Mouse (Mus musculus) neural tube, embryonic 14.5 days (tissue): ENCODE measurements at regions not wholly inside any gene's neighbourhood (a gene's known extent, or its start where the extent isn't known, plus 50 kb on each side); places are given as distances from the start of the nearest gene placed in this dataset.

ENCODE experiments used
- ATAC-seq: fragments of 200-750 bp; cut with Nextera tagmentation; 2 replicates; pipeline ENCODE4 v1.8.0; 2017; ENCODE audit warnings: low read depth, mild to moderate bottlenecking, moderate TSS enrichment, moderate library complexity
- H3K27ac ChIP-seq: fragments of 300-500 bp; sonication (generic); 2 replicates; pipeline ENCODE4 v1.5.1; 2014; ENCODE audit warnings: low read depth, mild to moderate bottlenecking, control low read depth, low read length, moderate library complexity, mixed read lengths
- H3K27me3 ChIP-seq: fragments of 300-500 bp; sonication (generic); 2 replicates; pipeline ENCODE4 v1.6.1; 2014; ENCODE audit warnings: low read length; ENCODE audit not compliant: control insufficient read depth, insufficient read depth
- H3K36me3 ChIP-seq: fragments of 300-500 bp; sonication (generic); 2 replicates; pipeline ENCODE4 v1.6.1; 2014; ENCODE audit warnings: low read length, mixed read lengths; ENCODE audit not compliant: control insufficient read depth, insufficient read depth
- H3K4me1 ChIP-seq: fragments of 300-500 bp; sonication (generic); 2 replicates; pipeline ENCODE4 v1.6.1; 2014; ENCODE audit warnings: low read length; ENCODE audit not compliant: control insufficient read depth, insufficient read depth
- H3K4me2 ChIP-seq: fragments of 300-500 bp; sonication (generic); 2 replicates; pipeline ENCODE4 v1.6.1; 2014; ENCODE audit warnings: mild to moderate bottlenecking, low read depth, low read length, control low read depth
- H3K4me3 ChIP-seq: fragments of 300-500 bp; sonication (generic); 2 replicates; pipeline ENCODE4 v1.5.1; 2014; ENCODE audit warnings: low read depth, low read length, control low read depth, mixed read lengths
- H3K9ac ChIP-seq: fragments of 300-500 bp; sonication (generic); replicated peaks from 2 replicates; pipeline ENCODE4 v1.6.1; 2014; ENCODE audit warnings: low read depth, mild to moderate bottlenecking, control low read depth, low read length, mixed read lengths
- H3K9me3 ChIP-seq: fragments of 300-500 bp; sonication (generic); 2 replicates; pipeline ENCODE4 v1.6.1; 2016; ENCODE audit warnings: low read length; ENCODE audit not compliant: control insufficient read depth
- WGBS: fragments of 180-500 bp; shearing (Covaris S2); extraction: QIAGEN DNeasy Blood & Tissue Kit; methylation state at CpG from one replicate; pipeline ENCODE4 v1.1.7; 2014; 5-methylcytosine and 5-hydroxymethylcytosine counted together

DNA sequence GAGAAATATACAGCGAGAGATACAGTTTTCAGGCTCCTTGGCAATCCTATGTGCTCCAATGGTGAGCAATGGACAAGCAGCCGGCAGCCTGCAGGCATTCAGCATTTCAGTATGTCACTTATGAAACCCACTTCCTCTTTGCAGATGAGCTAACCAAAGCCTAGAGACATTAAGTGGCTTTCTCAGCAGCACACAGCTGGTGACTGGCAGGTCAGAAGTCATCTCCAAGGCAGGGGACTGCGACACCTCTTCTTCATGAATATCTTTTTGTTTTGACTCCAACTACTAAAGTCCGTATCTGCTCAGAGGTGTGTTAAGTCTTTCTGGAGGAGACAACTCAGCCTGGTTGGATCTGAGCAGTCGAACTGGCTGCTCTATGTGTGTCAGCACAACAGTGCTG is 528.8 kb upstream of the Kdm8 start:
- H3K27ac ChIP-seq: no peak overlapping the region
- no peaks in the 10 kb centered on the region for H3K9me3 ChIP-seq
- H3K4me2 ChIP-seq: no peak overlapping the region
- no peaks in the 10 kb centered on the region for H3K27me3 ChIP-seq
- no peak overlapping the region for H3K4me3 ChIP-seq
- no peaks in the 10 kb centered on the region for H3K36me3 ChIP-seq
- ATAC-seq: no peak
- H3K4me1 ChIP-seq: 0 out of 2 replicates have a peak, but pooled peaks cover 3% of the 10 kb centered on the region
- WGBS: 77% methylated on average over 5 of the region's 5 CpGs
- H3K9ac ChIP-seq: no peak overlapping the region

DNA sequence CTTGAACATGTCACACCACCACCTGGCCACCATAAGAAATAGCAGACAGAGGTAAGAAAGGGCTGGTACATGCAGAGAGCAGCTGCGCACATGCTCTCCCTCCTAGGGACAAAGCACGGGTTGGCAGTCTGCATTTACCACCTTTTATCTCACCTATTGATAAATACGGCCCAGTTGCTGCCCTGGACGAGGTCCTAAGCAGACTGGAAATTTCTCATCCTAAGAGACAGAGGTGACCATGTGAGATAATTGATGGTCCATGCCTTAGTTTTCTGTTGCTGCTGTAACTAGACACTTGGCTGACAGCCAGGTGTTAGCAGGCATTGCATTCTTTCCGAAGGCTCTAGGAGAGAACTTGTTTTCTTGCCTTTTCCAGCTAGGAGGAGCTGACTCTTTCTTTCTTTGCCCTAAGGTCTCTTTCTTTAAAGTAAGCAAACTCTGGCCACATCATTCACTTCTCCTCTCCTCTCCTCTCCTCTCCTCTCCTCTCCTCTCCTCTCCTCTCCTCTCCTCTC is 526.8 kb upstream of the Kdm8 start:
- H3K27me3 ChIP-seq: no peaks in the 10 kb centered on the region
- no peak overlapping the region for H3K9ac ChIP-seq
- H3K27ac ChIP-seq: no peak overlapping the region
- no peak overlapping the region for H3K4me2 ChIP-seq
- WGBS: 44% methylated on average over 5 of the region's 5 CpGs
- 0 out of 2 replicates have a peak, but pooled peaks cover 3% of the 10 kb centered on the region for H3K4me1 ChIP-seq
- H3K9me3 ChIP-seq: no peaks in the 10 kb centered on the region
- ATAC-seq: no peak
- H3K4me3 ChIP-seq: no peak overlapping the region
- H3K36me3 ChIP-seq: no peaks in the 10 kb centered on the region

DNA sequence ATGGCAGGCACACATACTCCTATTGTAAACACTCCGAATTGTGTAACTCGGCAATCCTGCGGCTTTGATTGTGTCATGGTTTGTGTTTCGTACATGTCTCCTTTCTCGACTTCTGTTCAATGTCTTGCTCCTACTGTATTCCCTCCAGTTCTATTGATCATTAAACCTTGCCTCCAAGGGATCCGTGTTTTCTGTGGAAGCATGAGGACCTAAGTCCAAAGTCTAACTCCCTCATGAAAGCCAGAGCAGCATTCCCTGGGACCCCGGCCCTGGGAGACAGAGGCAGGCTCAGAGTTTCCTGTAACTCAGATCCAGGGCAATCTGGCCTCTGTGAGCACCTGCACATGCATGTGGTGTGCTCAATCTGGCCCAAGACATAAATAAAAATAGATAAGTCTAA is 521.7 kb upstream of the Kdm8 start:
- Histone ChIP-seq H3K36me3 (no peaks in the 10 kb centered on the region), H3K4me1 (no peaks in the 10 kb centered on the region), H3K4me2 (no peak overlapping the region), H3K27me3 (no peaks in the 10 kb centered on the region), H3K9me3 (no peaks in the 10 kb centered on the region), H3K4me3 (no peak overlapping the region), H3K9ac (no peak overlapping the region), H3K27ac (no peak overlapping the region)
- 86% methylated on average over 7 of the region's 7 CpGs for WGBS
- ATAC-seq: no peak

DNA sequence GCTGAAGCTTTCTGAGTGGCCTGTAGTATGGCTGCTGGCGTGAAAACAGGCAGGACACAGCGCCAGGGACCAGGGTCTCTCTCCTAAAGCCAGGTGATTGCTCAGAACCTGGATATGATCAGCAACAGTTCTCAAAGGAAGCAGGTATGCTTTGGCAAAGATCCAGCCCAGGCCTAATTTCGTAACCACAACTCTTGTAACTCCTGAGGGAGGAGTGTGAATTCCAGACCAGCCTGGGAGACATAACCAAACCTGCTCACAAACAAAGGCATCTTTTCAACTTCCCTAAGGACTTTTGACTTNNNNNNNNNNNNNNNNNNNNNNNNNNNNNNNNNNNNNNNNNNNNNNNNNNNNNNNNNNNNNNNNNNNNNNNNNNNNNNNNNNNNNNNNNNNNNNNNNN is 510.9 kb upstream of the Kdm8 start:
- no peak for ATAC-seq
- no peak overlapping the region for H3K4me3 ChIP-seq
- no peaks in the 10 kb centered on the region; the same call in 1 of the 2 replicates for H3K27me3 ChIP-seq
- H3K27ac ChIP-seq: no peak overlapping the region
- H3K9me3 ChIP-seq: no peaks in the 10 kb centered on the region
- WGBS: 87% methylated on average over 3 of the region's 3 CpGs
- no peaks in the 10 kb centered on the region for H3K36me3 ChIP-seq
- H3K4me1 ChIP-seq: no peaks in the 10 kb centered on the region
- H3K4me2 ChIP-seq: no peak overlapping the region
- no peak overlapping the region for H3K9ac ChIP-seq

DNA sequence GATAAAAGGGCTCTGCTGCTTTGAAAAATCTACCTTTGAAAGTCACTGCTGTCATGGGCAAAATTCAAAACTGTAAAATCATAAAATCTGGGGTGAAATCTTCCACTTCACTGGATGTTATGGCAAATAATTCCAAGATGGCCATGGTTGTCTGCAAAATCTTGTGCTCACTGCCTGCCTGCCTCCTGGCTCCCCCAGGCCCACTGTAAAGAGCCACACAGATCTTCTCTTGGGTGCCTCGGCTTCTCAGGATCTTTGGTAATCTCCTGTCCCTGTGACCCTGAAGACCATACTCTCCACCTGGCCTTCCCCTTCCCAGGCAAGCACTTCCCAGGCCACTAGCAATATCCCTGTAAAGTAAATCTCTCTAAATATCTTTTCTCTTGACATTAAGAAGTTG is 505.1 kb upstream of the Kdm8 start:
- Histone ChIP-seq H3K9me3 (no peaks in the 10 kb centered on the region), H3K4me3 (no peak overlapping the region), H3K4me2 (no peak overlapping the region), H3K4me1 (no peaks in the 10 kb centered on the region), H3K36me3 (no peaks in the 10 kb centered on the region), H3K9ac (no peak overlapping the region), H3K27me3 (no peaks in the 10 kb centered on the region; the same call in 1 of the 2 replicates), H3K27ac (no peak overlapping the region)
- no peak for ATAC-seq
- WGBS: 90% methylated on average over 1 of the region's 1 CpGs

DNA sequence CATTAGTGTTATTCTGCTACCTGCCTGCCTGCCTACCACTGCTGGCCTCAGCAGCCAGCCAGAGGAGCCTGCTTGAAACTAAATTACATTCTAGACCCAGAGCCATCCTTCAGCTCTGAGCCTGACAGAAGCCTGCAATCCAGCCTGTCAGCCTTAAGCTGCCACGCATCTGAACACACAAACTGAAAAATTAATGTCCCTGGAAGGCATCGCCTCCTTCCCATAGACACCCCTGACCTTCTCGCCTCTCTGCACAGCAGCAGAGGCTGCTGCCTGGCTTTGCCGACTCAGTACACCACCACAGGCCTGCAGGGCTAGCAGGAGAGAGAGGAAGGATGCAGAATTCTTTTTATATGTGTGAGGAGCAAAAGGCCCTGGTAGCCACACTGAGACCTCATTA is 502.9 kb upstream of the Kdm8 start:
- H3K4me3 ChIP-seq: no peak overlapping the region
- no peaks in the 10 kb centered on the region for H3K27me3 ChIP-seq
- no peaks in the 10 kb centered on the region for H3K36me3 ChIP-seq
- no peaks in the 10 kb centered on the region for H3K9me3 ChIP-seq
- no peaks in the 10 kb centered on the region for H3K4me1 ChIP-seq
- no peak overlapping the region for H3K9ac ChIP-seq
- WGBS: 68% methylated on average over 4 of the region's 4 CpGs
- ATAC-seq: no peak
- no peak overlapping the region; the same call in 1 of the 2 replicates for H3K27ac ChIP-seq
- H3K4me2 ChIP-seq: no peak overlapping the region

DNA sequence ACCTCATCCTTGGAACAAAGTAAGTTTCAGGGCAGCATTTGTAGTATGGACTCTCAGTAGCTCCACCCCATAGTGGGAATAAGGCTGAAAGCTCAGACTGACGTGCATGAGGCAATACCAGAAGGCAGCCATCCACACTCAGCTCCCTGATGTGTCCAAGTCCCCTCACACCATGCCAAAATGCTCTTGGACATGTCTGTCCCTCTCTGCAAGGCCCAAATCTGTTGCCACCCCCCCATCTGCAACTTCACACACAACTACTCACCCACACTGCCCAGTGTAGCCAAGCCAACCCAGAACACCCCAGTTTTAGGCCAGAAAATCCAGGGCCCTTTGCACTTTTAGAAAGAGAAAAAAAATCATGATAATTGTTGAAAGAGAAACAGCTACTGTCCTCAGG is 498.1 kb upstream of the Kdm8 start:
- no peaks in the 10 kb centered on the region for H3K4me1 ChIP-seq
- H3K9ac ChIP-seq: no peak overlapping the region
- no peaks in the 10 kb centered on the region for H3K36me3 ChIP-seq
- no peak overlapping the region for H3K27ac ChIP-seq
- H3K9me3 ChIP-seq: no peaks in the 10 kb centered on the region
- no peaks in the 10 kb centered on the region for H3K27me3 ChIP-seq
- no peak for ATAC-seq
- no peak overlapping the region for H3K4me3 ChIP-seq
- 65% methylated on average over 1 of the region's 1 CpGs for WGBS
- H3K4me2 ChIP-seq: no peak overlapping the region

DNA sequence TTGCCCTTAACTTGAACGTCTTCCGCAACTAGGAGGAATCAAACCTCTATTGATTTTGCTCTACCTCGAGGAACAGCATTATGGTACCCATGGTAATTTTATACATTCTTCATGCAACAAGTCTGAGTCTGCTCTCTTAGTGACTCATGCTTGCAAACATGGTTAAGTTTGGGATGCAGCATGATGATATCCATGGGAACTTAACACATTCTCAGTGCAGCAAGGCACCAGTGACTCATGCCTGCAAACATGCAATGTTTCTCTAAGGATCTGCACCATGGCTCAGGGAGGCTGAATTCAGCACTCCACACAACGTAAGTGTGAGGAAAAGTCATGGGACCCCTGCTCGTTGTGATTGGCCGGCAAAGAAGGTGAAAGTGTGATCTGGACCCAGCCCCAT is 487.1 kb upstream of the Kdm8 start:
- 91% methylated on average over 6 of the region's 6 CpGs for WGBS
- no peak for ATAC-seq
- Histone ChIP-seq H3K27ac (no peak overlapping the region), H3K36me3 (no peaks in the 10 kb centered on the region), H3K9ac (no peak overlapping the region), H3K4me1 (no peaks in the 10 kb centered on the region), H3K9me3 (no peaks in the 10 kb centered on the region), H3K4me3 (no peak overlapping the region), H3K27me3 (no peaks in the 10 kb centered on the region), H3K4me2 (no peak overlapping the region)

DNA sequence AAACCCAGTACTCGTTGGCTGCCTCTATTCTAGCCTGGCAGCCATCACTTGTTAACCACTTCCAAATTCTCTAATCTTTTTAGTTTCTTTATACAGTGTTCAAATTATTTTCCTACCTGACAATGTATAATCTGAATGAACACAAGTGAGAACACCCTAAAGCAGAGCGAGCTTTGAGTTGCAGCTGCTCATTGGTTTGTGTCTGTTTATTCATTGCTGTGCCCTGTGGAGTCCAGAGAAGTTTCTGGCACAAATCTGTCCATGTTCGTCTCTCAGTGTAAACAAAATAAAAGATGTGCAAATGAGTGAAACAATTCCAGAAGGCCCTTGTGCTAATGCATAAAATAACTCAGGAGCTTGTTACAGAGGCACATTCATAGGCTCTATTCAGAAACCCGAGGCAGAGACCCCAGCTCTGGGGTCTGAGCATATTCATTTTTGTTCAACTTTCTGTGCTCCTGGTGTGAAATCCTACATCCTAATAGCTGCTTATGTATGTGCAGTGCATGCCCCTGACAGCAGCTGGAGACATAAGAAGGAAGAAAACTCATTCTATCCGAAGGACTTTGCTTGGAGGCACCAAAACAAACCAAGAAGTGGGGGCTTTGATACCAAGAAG is 469.5 kb upstream of the Kdm8 start:
- Histone ChIP-seq H3K9ac (no peak overlapping the region), H3K27ac (no peak overlapping the region), H3K27me3 (no peaks in the 10 kb centered on the region), H3K4me3 (no peak overlapping the region), H3K9me3 (no peaks in the 10 kb centered on the region), H3K36me3 (no peaks in the 10 kb centered on the region), H3K4me2 (no peak overlapping the region), H3K4me1 (no peaks in the 10 kb centered on the region)
- no peak for ATAC-seq
- 67% methylated on average over 5 of the region's 5 CpGs for WGBS
